ENCODE assay signal across 7 mouse cellular contexts in the genomic region with DNA sequence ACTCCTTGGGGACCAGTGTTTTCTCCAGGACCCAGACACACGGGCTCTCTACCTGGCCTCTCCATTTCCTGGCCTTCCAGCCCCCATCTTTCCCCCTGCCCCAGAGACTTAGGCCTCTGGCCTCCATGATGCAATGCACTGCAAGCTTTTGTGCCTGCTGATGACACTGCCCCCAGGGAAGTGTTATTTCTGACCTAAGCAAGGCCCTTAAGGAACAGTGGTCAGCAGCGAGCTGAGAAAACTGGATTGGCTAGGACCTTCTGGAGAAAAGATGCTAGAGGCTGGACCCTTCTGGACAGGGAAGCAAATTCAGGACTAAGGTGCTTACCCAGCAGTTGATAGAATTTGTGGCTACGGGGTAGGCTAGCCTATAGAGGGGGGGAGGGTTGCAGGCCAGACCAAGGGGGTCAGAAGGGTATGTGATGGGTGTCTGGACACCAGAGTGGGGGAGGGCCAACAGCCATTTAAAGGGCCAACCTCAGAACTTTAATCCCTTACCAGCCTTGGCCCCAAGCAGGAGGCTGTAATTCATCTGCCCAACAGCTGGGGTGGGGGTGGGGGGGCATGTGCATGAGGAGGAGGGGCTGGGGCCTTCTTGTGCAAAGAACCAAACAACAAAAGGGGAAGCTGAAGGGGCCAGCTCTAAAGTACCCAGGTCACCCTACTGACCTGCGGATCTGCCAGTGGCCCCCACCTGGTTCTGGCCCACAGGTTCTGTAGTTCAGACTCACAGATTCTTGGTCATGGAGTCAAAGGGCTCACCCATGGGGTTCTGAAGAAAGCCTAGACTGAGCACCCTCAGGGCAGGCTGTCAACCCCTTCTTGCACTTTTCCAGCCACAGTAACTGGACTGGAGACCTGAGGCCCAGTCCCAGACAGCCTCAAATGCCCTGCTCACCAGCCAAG. TPM values are rescaled to one million over a fixed set of nuclear protein-coding genes. Genes with fewer than 3 reads are reported as not detected.
DNase-seq lines count a peak whose midpoint lies in the region; ATAC-seq and TF ChIP-seq lines count a peak whose summit lies in the region.

No protein-coding gene starts in this region.

- peak; percentile 1 for DNase-seq in lung, embryonic 14.5 days
- DNase-seq in lung, adult 18-20 months = no peak
- DNase-seq in cerebellum, postnatal 25 days = peak; percentile 24 to 35
- no peak for DNase-seq in liver, embryonic 14.5 days (ENCODE audit: low read depth in 3 of 3, low spot score in 3 of 3)
- DNase-seq in stomach, postnatal 0 days (ENCODE audit: low spot score) = no peak

- peak overlapping the region; percentile 99 for H3K27ac ChIP-seq in lung, embryonic 14.5 days (ENCODE audit: low read depth)
- H3K27ac ChIP-seq in heart, embryonic 15.5 days = peak overlapping the region; percentile 95
- no peak overlapping the region for H3K27ac ChIP-seq in liver, embryonic 14.5 days
- peak overlapping the region; percentile 98 for H3K27ac ChIP-seq in stomach, postnatal 0 days (replicated peaks)

- ATAC-seq in lung, embryonic 14.5 days (ENCODE audit: insufficient read depth) = no peak
- ATAC-seq in heart, embryonic 15.5 days (replicated peaks; ENCODE audit: insufficient number of reproducible peaks, insufficient read depth, low FRiP score, low read depth) = no peak
- ATAC-seq in liver, embryonic 14.5 days (ENCODE audit: insufficient read depth) = no peak
- ATAC-seq in stomach, postnatal 0 days (ENCODE audit: low FRiP score, low TSS enrichment) = no peak
- ATAC-seq in inflammation-experienced regulatory T-cells, adult 6 months = no peak

- H3K4me1 ChIP-seq in lung, embryonic 14.5 days (ENCODE audit: insufficient read depth) = peaks cover 30% of the 10 kb centered on the region
- peaks cover 70% of the 10 kb centered on the region for H3K4me1 ChIP-seq in heart, embryonic 15.5 days (replicated peaks)
- peaks cover 16 to 50% of the 10 kb centered on the region in 2 experiments for H3K4me1 ChIP-seq in liver, embryonic 14.5 days (replicated peaks; ENCODE audit: control insufficient read depth in 2 of 2, insufficient read depth in 2 of 2, low read length in 1 of 2)
- peaks cover 20% of the 10 kb centered on the region for H3K4me1 ChIP-seq in stomach, postnatal 0 days (replicated peaks; ENCODE audit: control insufficient read depth, insufficient read depth)

- no peaks in the 10 kb centered on the region for H3K9me3 ChIP-seq in lung, embryonic 14.5 days (ENCODE audit: low read depth, low read length)
- no peaks in the 10 kb centered on the region for H3K9me3 ChIP-seq in heart, embryonic 15.5 days (replicated peaks)
- H3K9me3 ChIP-seq in liver, embryonic 14.5 days (ENCODE audit: control insufficient read depth, low read length) = no peaks in the 10 kb centered on the region
- no peaks in the 10 kb centered on the region for H3K9me3 ChIP-seq in stomach, postnatal 0 days (ENCODE audit: control insufficient read depth, low read length)

- TF ChIP-seq EP300 in liver, embryonic 14.5 days (IDR thresholded peaks at IDR 0.05; ENCODE audit: low read depth) = no peak
- TF ChIP-seq EP300 in stomach, postnatal 0 days (optimal IDR thresholded peaks at IDR 0.05) = no peak

- peak overlapping the region; percentile 97 for H3K4me2 ChIP-seq in lung, embryonic 14.5 days
- peak overlapping the region; percentile 93 for H3K4me2 ChIP-seq in heart, embryonic 15.5 days
- peak overlapping the region; percentile 60 for H3K4me2 ChIP-seq in liver, embryonic 14.5 days (ENCODE audit: low read depth)
- H3K4me2 ChIP-seq in stomach, postnatal 0 days (replicated peaks; ENCODE audit: low read depth) = peak overlapping the region; percentile 97

- H3K4me3 ChIP-seq in lung, embryonic 14.5 days (ENCODE audit: low read depth, low read length) = peak overlapping the region; percentile 71
- peak overlapping the region; percentile 61 for H3K4me3 ChIP-seq in heart, embryonic 15.5 days
- H3K4me3 ChIP-seq in liver, embryonic 14.5 days (ENCODE audit: insufficient read depth in 1 of 2, low read depth in 2 of 2, low read length in 2 of 2) = peak overlapping the region; percentile 47 to 63
- peak overlapping the region; percentile 59 for H3K4me3 ChIP-seq in stomach, postnatal 0 days (ENCODE audit: low read depth, low read length)

- no peak for TF ChIP-seq CTCF in lung, embryonic 14.5 days (IDR thresholded peaks at IDR 0.05; ENCODE audit: low read depth)
- TF ChIP-seq CTCF in liver, embryonic 14.5 days (IDR thresholded peaks at IDR 0.05; ENCODE audit: low read depth) = no peak
- TF ChIP-seq CTCF in stomach, postnatal 0 days (IDR thresholded peaks at IDR 0.05; ENCODE audit: low read depth) = no peak

- H3K36me3 ChIP-seq in lung, embryonic 14.5 days (ENCODE audit: insufficient read depth) = peaks cover 16% of the 10 kb centered on the region
- H3K36me3 ChIP-seq in heart, embryonic 15.5 days = peaks cover 7% of the 10 kb centered on the region; the same call in 1 of the 2 replicates
- no peaks in the 10 kb centered on the region for H3K36me3 ChIP-seq in liver, embryonic 14.5 days (replicated peaks; ENCODE audit: control insufficient read depth, insufficient read depth, low read depth)
- peaks cover 2% of the 10 kb centered on the region; the same call in 1 of the 2 replicates for H3K36me3 ChIP-seq in stomach, postnatal 0 days (ENCODE audit: control insufficient read depth, insufficient read depth, low read length)

- peak overlapping the region; percentile 93 for H3K9ac ChIP-seq in lung, embryonic 14.5 days
- peak overlapping the region; percentile 64 for H3K9ac ChIP-seq in heart, embryonic 15.5 days
- H3K9ac ChIP-seq in liver, embryonic 14.5 days (replicated peaks) = no peak overlapping the region; the same call in 1 of the 2 replicates
- peak overlapping the region; percentile 79 for H3K9ac ChIP-seq in stomach, postnatal 0 days (ENCODE audit: low read length)

- 20% methylated on average over 4 of the region's 4 CpGs for WGBS in lung, embryonic 14.5 days
- 31% methylated on average over 4 of the region's 4 CpGs for WGBS in heart, embryonic 15.5 days
- WGBS in liver, embryonic 14.5 days (ENCODE audit: insufficient replicate concordance) = 33% methylated on average over 4 of the region's 4 CpGs
- 14% methylated on average over 4 of the region's 4 CpGs for WGBS in stomach, postnatal 0 days

- no peaks in the 10 kb centered on the region for H3K27me3 ChIP-seq in lung, embryonic 14.5 days (ENCODE audit: insufficient read depth, low read length)
- H3K27me3 ChIP-seq in heart, embryonic 15.5 days = no peaks in the 10 kb centered on the region
- peaks cover 17% of the 10 kb centered on the region for H3K27me3 ChIP-seq in liver, embryonic 14.5 days (ENCODE audit: control insufficient read depth, insufficient read depth, low read length)
- no peaks in the 10 kb centered on the region for H3K27me3 ChIP-seq in stomach, postnatal 0 days (ENCODE audit: control insufficient read depth, insufficient read depth, low read length)

RNA-seq across cellular contexts. Expression of a gene that starts 1.2 kb away (rescaled TPM):
- 22.9 and 24.4 TPM in 2 replicates for polyA plus RNA-seq in lung, embryonic 14.5 days (2014; fragmentation: Nextera tagmentation; extraction: Ambion mirVana)
- 18.6 and 19.5 TPM in 2 replicates for polyA plus RNA-seq in heart, embryonic 15.5 days (2015; fragmentation: Nextera tagmentation; extraction: Ambion mirVana)
- 1.1 and 1.4 TPM in 2 replicates for polyA plus RNA-seq in liver, embryonic 14.5 days (2012; rRNA removed)
- 2.9 TPM in 2 replicates for polyA plus RNA-seq in liver, embryonic 14.5 days (2014; fragmentation: Nextera tagmentation; extraction: Ambion mirVana)
- 12.9 and 13.1 TPM in 2 replicates for polyA plus RNA-seq in stomach, postnatal 0 days (2015; fragmentation: Nextera tagmentation; extraction: Ambion mirVana)
- polyA plus RNA-seq in inflammation-experienced regulatory T-cells, adult 6 months (2017; shearing (Covaris generic)) = 10 to 100 TPM; 20.7 to 39.7 (median 35.5) TPM

RNA-seq across cellular contexts. Expression of a gene that starts 16.6 kb away (rescaled TPM):
- 37.5 and 39.1 TPM in 2 replicates for polyA plus RNA-seq in lung, embryonic 14.5 days (2014; fragmentation: Nextera tagmentation; extraction: Ambion mirVana)
- 37.3 and 40.6 TPM in 2 replicates for polyA plus RNA-seq in heart, embryonic 15.5 days (2015; fragmentation: Nextera tagmentation; extraction: Ambion mirVana)
- polyA plus RNA-seq in liver, embryonic 14.5 days (2012; rRNA removed) = 3.7 and 5.3 TPM in 2 replicates
- polyA plus RNA-seq in liver, embryonic 14.5 days (2014; fragmentation: Nextera tagmentation; extraction: Ambion mirVana) = 4.6 TPM in 2 replicates
- polyA plus RNA-seq in stomach, postnatal 0 days (2015; fragmentation: Nextera tagmentation; extraction: Ambion mirVana) = 14.9 and 17.8 TPM in 2 replicates
- 1 to 10 TPM in 1 of 3 experiments, under 1 TPM in 2; 0.40 to 1.0 (median 0.74) TPM for polyA plus RNA-seq in inflammation-experienced regulatory T-cells, adult 6 months (2017; shearing (Covaris generic))

RNA-seq across cellular contexts. Expression of a gene that starts 19.2 kb away (rescaled TPM):
- polyA plus RNA-seq in lung, embryonic 14.5 days (2014; fragmentation: Nextera tagmentation; extraction: Ambion mirVana) = 26.8 and 27.2 TPM in 2 replicates
- 20.6 and 24.0 TPM in 2 replicates for polyA plus RNA-seq in heart, embryonic 15.5 days (2015; fragmentation: Nextera tagmentation; extraction: Ambion mirVana)
- polyA plus RNA-seq in liver, embryonic 14.5 days (2012; rRNA removed) = 4.8 and 8.3 TPM in 2 replicates
- polyA plus RNA-seq in liver, embryonic 14.5 days (2014; fragmentation: Nextera tagmentation; extraction: Ambion mirVana) = 6.2 and 7.3 TPM in 2 replicates
- 9.1 and 9.5 TPM in 2 replicates for polyA plus RNA-seq in stomach, postnatal 0 days (2015; fragmentation: Nextera tagmentation; extraction: Ambion mirVana)
- polyA plus RNA-seq in inflammation-experienced regulatory T-cells, adult 6 months (2017; shearing (Covaris generic)) = 10 to 100 TPM; 13.9 to 20.0 (median 18.4) TPM

RNA-seq across cellular contexts. Expression of a gene that starts 19.4 kb away (rescaled TPM):
- polyA plus RNA-seq in lung, embryonic 14.5 days (2014; fragmentation: Nextera tagmentation; extraction: Ambion mirVana) = 169 and 173 TPM in 2 replicates
- polyA plus RNA-seq in heart, embryonic 15.5 days (2015; fragmentation: Nextera tagmentation; extraction: Ambion mirVana) = 129 and 132 TPM in 2 replicates
- 70.9 and 76.9 TPM in 2 replicates for polyA plus RNA-seq in liver, embryonic 14.5 days (2012; rRNA removed)
- polyA plus RNA-seq in liver, embryonic 14.5 days (2014; fragmentation: Nextera tagmentation; extraction: Ambion mirVana) = 120 and 127 TPM in 2 replicates
- 153 and 170 TPM in 2 replicates for polyA plus RNA-seq in stomach, postnatal 0 days (2015; fragmentation: Nextera tagmentation; extraction: Ambion mirVana)
- polyA plus RNA-seq in inflammation-experienced regulatory T-cells, adult 6 months (2017; shearing (Covaris generic)) = 100 to 1,000 TPM; 108 to 130 (median 112) TPM

RNA-seq across cellular contexts. Expression of a gene that starts 45.5 kb away (rescaled TPM):
- 57.3 and 59.9 TPM in 2 replicates for polyA plus RNA-seq in lung, embryonic 14.5 days (2014; fragmentation: Nextera tagmentation; extraction: Ambion mirVana)
- polyA plus RNA-seq in heart, embryonic 15.5 days (2015; fragmentation: Nextera tagmentation; extraction: Ambion mirVana) = 14.2 and 22.9 TPM in 2 replicates
- 13.7 and 14.3 TPM in 2 replicates for polyA plus RNA-seq in liver, embryonic 14.5 days (2012; rRNA removed)
- 1.9 and 2.4 TPM in 2 replicates for polyA plus RNA-seq in liver, embryonic 14.5 days (2014; fragmentation: Nextera tagmentation; extraction: Ambion mirVana)
- polyA plus RNA-seq in stomach, postnatal 0 days (2015; fragmentation: Nextera tagmentation; extraction: Ambion mirVana) = 18.4 and 18.9 TPM in 2 replicates
- polyA plus RNA-seq in inflammation-experienced regulatory T-cells, adult 6 months (2017; shearing (Covaris generic)) = 10 to 100 TPM; 30.0 to 68.3 (median 60.9) TPM

Comparison
In these comparisons a context has a peak if more than half of its experiments do, and no peak if none do; other contexts are left out.
1. DNase-seq: peak in lung, embryonic 14.5 days (single experiment) and cerebellum, postnatal 25 days (2 of 2); none in lung, adult 18-20 months (0 of 2), liver, embryonic 14.5 days (0 of 3) and stomach, postnatal 0 days (single experiment).
2. Peak in every context shown above with its lines, with median percentiles within 50 percentile points of each other: H3K4me2 ChIP-seq and H3K4me3 ChIP-seq.